Mouse (Mus musculus): Measurements from ENCODE around the gene Fam183b.
"Not testable (repeated sequence)": the region's sequence is repeated elsewhere in the genome, so short reads cannot be mapped to it uniquely, and the experiment has no call there.

Gene Fam183b

GRCm38 (mm10) chr11:58801558-58802228 is at the start of gene Fam183b:
Fam183b (minus strand) TSS chr11:58801960.
- no peak for TF ChIP-seq GATA4 (IDR thresholded peaks at IDR 0.05; ENCODE audit: insufficient replicate concordance, low read length)

- no peak for TF ChIP-seq GATA4 (IDR thresholded peaks at IDR 0.05; ENCODE audit: insufficient replicate concordance, low read length)
These were observed 48.0 kb upstream of the Fam183b start for GRCm38 (mm10) chr11:58849731-58850130.

- no peak for TF ChIP-seq GATA4 (IDR thresholded peaks at IDR 0.05; ENCODE audit: insufficient replicate concordance, low read length)
These were observed 45.9 kb upstream of the Fam183b start for GRCm38 (mm10) chr11:58847636-58848035.

- TF ChIP-seq GATA4 (IDR thresholded peaks at IDR 0.05; ENCODE audit: insufficient replicate concordance, low read length): no peak
These were observed 45.2 kb upstream of the Fam183b start, which contains the start of gene Gm12258 for GRCm38 (mm10) chr11:58846919-58847461. Gm12258 (plus strand) TSS chr11:58847158.

GRCm38 (mm10) chr11:58838951-58839350 is 37.2 kb upstream of the Fam183b start, which contains the start of gene Olfr311:
Olfr311 (plus strand) TSS chr11:58839251.
- not testable (repeated sequence) for TF ChIP-seq GATA4 (IDR thresholded peaks at IDR 0.05; ENCODE audit: insufficient replicate concordance, low read length)

- no peak for TF ChIP-seq GATA4 (IDR thresholded peaks at IDR 0.05; ENCODE audit: insufficient replicate concordance, low read length)
These were observed 28.0 kb upstream of the Fam183b start for GRCm38 (mm10) chr11:58829764-58830163.

GRCm38 (mm10) chr11:58828937-58829336 is 27.2 kb upstream of the Fam183b start, which contains the start of gene Olfr312:
Olfr312 (plus strand) TSS chr11:58829237.
- not testable (repeated sequence) for TF ChIP-seq GATA4 (IDR thresholded peaks at IDR 0.05; ENCODE audit: insufficient replicate concordance, low read length)

- no peak for TF ChIP-seq GATA4 (IDR thresholded peaks at IDR 0.05; ENCODE audit: insufficient replicate concordance, low read length)
These were observed 13.9 kb upstream of the Fam183b start for GRCm38 (mm10) chr11:58815676-58816075.

GRCm38 (mm10) chr11:58814700-58815099 is 12.9 kb upstream of the Fam183b start, which contains the start of gene Olfr313:
Olfr313 (plus strand) TSS chr11:58815000.
- TF ChIP-seq GATA4 (IDR thresholded peaks at IDR 0.05; ENCODE audit: insufficient replicate concordance, low read length): not testable (repeated sequence)

- no peak for TF ChIP-seq GATA4 (IDR thresholded peaks at IDR 0.05; ENCODE audit: insufficient replicate concordance, low read length)
These were observed 10.2 kb upstream of the Fam183b start for GRCm38 (mm10) chr11:58812001-58812400.

- TF ChIP-seq GATA4 (IDR thresholded peaks at IDR 0.05; ENCODE audit: insufficient replicate concordance, low read length): no peak
These were observed 2.6 kb upstream of the Fam183b start for GRCm38 (mm10) chr11:58804393-58804792.

- no peak for TF ChIP-seq GATA4 (IDR thresholded peaks at IDR 0.05; ENCODE audit: insufficient replicate concordance, low read length)
These were observed 2.1 kb upstream of the Fam183b start for GRCm38 (mm10) chr11:58803871-58804270.

- no peak for TF ChIP-seq GATA4 (IDR thresholded peaks at IDR 0.05; ENCODE audit: insufficient replicate concordance, low read length)
These were observed 2.0 kb downstream of the Fam183b start for GRCm38 (mm10) chr11:58799747-58800146.

GRCm38 (mm10) chr11:58796850-58797249 is 4.9 kb downstream of the Fam183b start:
- no peak for TF ChIP-seq GATA4 (IDR thresholded peaks at IDR 0.05; ENCODE audit: insufficient replicate concordance, low read length)

- TF ChIP-seq GATA4 (IDR thresholded peaks at IDR 0.05; ENCODE audit: insufficient replicate concordance, low read length): no peak
These were observed 5.9 kb downstream of the Fam183b start for GRCm38 (mm10) chr11:58795856-58796255.

- TF ChIP-seq GATA4 (IDR thresholded peaks at IDR 0.05; ENCODE audit: insufficient replicate concordance, low read length): no peak
These were observed 11.1 kb downstream of the Fam183b start for GRCm38 (mm10) chr11:58790646-58791045.

Measured in liver, adult (tissue).